Mouse (Mus musculus) lung, adult 2 months (tissue): ENCODE results near the gene Sfrp2. TPM values are rescaled to one million over a fixed set of nuclear protein-coding genes. Genes with fewer than 3 reads are reported as not detected.
A peak's percentile ranks its signal among the peaks of the same experiment; 100 is the strongest.

Experiments
- DNase-seq: peaks from one replicate; pipeline ENCODE4 v3.0.0; 2022
- H3K4me1 ChIP-seq: fragments of 200-500 bp; 2 replicates; pipeline ENCODE4 v1.6.1; 2011; ENCODE audit warnings: low read length; ENCODE audit not compliant: control insufficient read depth, insufficient read depth
- H3K4me3 ChIP-seq: fragments of 200-500 bp; replicated peaks from 2 replicates; pipeline ENCODE3; 2011; ENCODE audit warnings: low read depth, mild to moderate bottlenecking, control low read depth, low read length; ENCODE audit errors: extremely low read depth
- CTCF ChIP-seq: fragments of 200-500 bp; IDR thresholded peaks from 2 replicates; pipeline ENCODE4 v1.5.1; 2011; ENCODE audit warnings: mild to moderate bottlenecking, low read length, control low read depth; ENCODE audit not compliant: insufficient read depth
- POLR2A ChIP-seq: fragments of 200-500 bp; IDR thresholded peaks from 2 replicates; pipeline ENCODE4 v1.6.1; 2011; ENCODE audit warnings: low read depth, mild to moderate bottlenecking, control low read depth, low read length, borderline replicate concordance; ENCODE audit errors: extremely low read depth
- WGBS: fragments of 180-500 bp; shearing (Covaris S2); methylation state at CpG from one replicate; pipeline ENCODE4 v1.1.7; 2018; 5-methylcytosine and 5-hydroxymethylcytosine counted together
- polyA plus RNA-seq: library from polyadenylated mRNA; depleted of rRNA; stranded (reverse); fragments of >200 nt; gene quantifications from 2 replicates; pipeline ENCODE4 v1.2.3, GENCODE M21; 2012

The Sfrp2 gene
- polyA plus RNA-seq, 1 experiment = 48.9 TPM

- Histone ChIP-seq H3K4me3 (no peak overlapping the region), H3K4me1 (no peaks in the 10 kb centered on the region)
- no peak for TF ChIP-seq POLR2A
- no peak for TF ChIP-seq CTCF
- no peak for DNase-seq
- WGBS = 91% methylated on average over 10 of the region's 10 CpGs
Observed at GRCm38 (mm10) chr3:83771160-83771869, 5.2 kb downstream of the Sfrp2 start.

GRCm38 (mm10) chr3:83773281-83773680 lies 7.2 kb downstream of the Sfrp2 start:
- TF ChIP-seq CTCF (no peak), POLR2A (no peak)
- no peak for DNase-seq
- WGBS = 92% methylated on average over 18 of the region's 18 CpGs

GRCm38 (mm10) chr3:83775403-83775802 lies 9.3 kb downstream of the Sfrp2 start:
- TF ChIP-seq POLR2A (no peak), CTCF (no peak)
- WGBS = 89% methylated on average over 9 of the region's 9 CpGs
- Histone ChIP-seq H3K4me1 (no peaks in the 10 kb centered on the region), H3K4me3 (no peak overlapping the region)
- DNase-seq = no peak

More at GRCm38 (mm10) chr3:83773281-83773680, 7.2 kb downstream of the Sfrp2 start:
- Histone ChIP-seq H3K4me1 (no peaks in the 10 kb centered on the region), H3K4me3 (no peak overlapping the region)

- H3K4me3 ChIP-seq = no peak overlapping the region
- no peaks in the 10 kb centered on the region for H3K4me1 ChIP-seq
- WGBS = 83% methylated on average over 10 of the region's 10 CpGs
- no peak for DNase-seq
- TF ChIP-seq CTCF (no peak), POLR2A (no peak)
Observed at GRCm38 (mm10) chr3:83781460-83782222, 15.5 kb downstream of the Sfrp2 start.

GRCm38 (mm10) chr3:83783716-83784469 lies 17.8 kb downstream of the Sfrp2 start:
- no peak for TF ChIP-seq CTCF
- no peak for TF ChIP-seq POLR2A
- no peak overlapping the region for H3K4me3 ChIP-seq
- no peaks in the 10 kb centered on the region for H3K4me1 ChIP-seq
- DNase-seq = no peak
- WGBS = 39% methylated on average over 11 of the region's 11 CpGs

- TF ChIP-seq POLR2A = no peak
- no peak for TF ChIP-seq CTCF
- 94% methylated on average over 3 of the region's 3 CpGs for WGBS
- Histone ChIP-seq H3K4me3 (no peak overlapping the region), H3K4me1 (peaks cover 3% of the 10 kb centered on the region; the same call in 1 of the 2 replicates)
- no peak for DNase-seq
Observed at GRCm38 (mm10) chr3:83784726-83785125, 18.6 kb downstream of the Sfrp2 start.

- H3K4me1 ChIP-seq = peaks cover 3% of the 10 kb centered on the region; the same call in 1 of the 2 replicates
- WGBS = 88% methylated on average over 2 of the region's 2 CpGs
- TF ChIP-seq CTCF (no peak), POLR2A (no peak)
- no peak for DNase-seq
- H3K4me3 ChIP-seq = no peak overlapping the region
Observed at GRCm38 (mm10) chr3:83787086-83787485, 21.0 kb downstream of the Sfrp2 start.

- 89% methylated on average over 7 of the region's 7 CpGs for WGBS
- TF ChIP-seq POLR2A (no peak), CTCF (no peak)
- Histone ChIP-seq H3K4me1 (peaks cover 3% of the 10 kb centered on the region; the same call in 1 of the 2 replicates), H3K4me3 (no peak overlapping the region)
- DNase-seq = no peak
Observed at GRCm38 (mm10) chr3:83787776-83788305, 21.7 kb downstream of the Sfrp2 start.

GRCm38 (mm10) chr3:83789651-83790451 lies 23.7 kb downstream of the Sfrp2 start:
- TF ChIP-seq POLR2A = no peak
- TF ChIP-seq CTCF = no peak
- DNase-seq = no peak
- Histone ChIP-seq H3K4me3 (peak overlapping the region; percentile 17), H3K4me1 (peaks cover 3% of the 10 kb centered on the region; the same call in 1 of the 2 replicates)
- 3% methylated on average over 44 of the region's 44 CpGs for WGBS
